Mouse (Mus musculus) T-helper 17 cell (primary cell): ENCODE measurements around the gene Pcp4.
"Not testable (repeated sequence)": the region's sequence is repeated elsewhere in the genome, so short reads cannot be mapped to it uniquely, and the experiment has no call there.

Source experiments
- in situ Hi-C, 2 experiments: fragments of 300-600 bp; cut with MboI, MseI; formaldehyde crosslinking; loops; 1 replicate in 1 of 2; 2 replicates in 1 of 2; pipeline ENCODE4 v1.15.1; 2025; ENCODE audit warnings: high pct_unique_total_duplicates in 2 of 2

Pcp4 gene

DNA sequence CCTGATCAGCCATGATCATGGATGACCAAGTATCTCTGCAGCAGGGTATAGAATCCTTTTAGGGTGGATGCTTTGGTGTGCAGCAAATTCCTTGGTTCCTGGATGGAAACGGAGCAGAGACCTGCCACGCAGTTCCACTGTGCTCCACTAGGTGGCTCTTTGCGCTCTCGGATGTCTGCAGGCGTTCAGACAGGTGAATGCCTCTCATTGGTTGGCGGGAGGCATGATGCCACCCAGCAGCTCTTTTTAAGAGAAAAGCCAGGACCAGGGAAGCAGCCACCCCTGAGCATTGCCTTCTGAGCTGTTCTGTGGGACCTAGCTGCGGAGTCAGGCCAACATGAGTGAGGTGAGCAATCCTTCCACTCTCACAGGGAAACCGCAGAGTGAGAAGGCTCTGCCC, at the start of gene Pcp4:
Pcp4 (plus strand) TSS at position 162 of the 400 bp plus-strand sequence.
- in situ Hi-C loops, result no loop called here

DNA sequence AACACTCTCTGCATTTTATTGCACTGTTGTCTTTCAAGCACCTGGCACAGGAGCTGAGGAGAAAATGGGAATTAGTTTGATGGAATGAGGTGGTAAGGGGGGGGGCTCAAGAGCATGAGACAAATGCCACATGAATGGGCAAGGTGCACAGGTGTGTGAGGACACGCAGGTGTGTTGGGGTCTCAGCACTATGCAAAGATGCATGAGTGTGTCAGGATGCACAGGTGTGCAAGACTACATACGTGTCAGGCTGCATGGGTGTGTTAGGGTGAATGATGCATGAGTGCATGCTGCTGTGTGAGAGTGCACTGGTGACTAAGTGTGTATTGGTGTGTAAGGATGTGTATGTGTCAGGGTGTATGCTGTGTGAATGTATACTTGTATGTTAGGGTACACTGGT, 42.4 kb upstream of the Pcp4 start:
- in situ Hi-C loops, result no loop called here

DNA sequence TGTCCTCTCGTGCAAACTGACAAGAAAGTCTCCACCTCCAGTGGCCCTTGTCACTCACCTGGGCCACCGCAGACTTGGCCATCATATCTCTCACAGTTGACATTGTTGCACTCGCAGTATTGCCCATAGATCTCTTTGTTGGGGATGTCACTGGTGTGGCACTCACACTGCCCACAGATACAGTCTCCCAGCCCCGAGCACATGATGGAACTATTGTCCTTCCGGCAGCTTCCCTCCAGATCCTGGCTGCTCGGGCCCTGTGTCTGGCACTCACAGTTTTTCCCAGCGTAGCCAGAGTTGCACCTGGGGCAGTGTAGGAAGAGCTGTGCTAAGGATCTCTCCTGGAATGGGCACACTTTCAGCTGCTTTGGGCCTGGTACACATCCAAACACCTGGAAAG, 40.7 kb upstream of the Pcp4 start:
- in situ Hi-C loops, result no loop called here

DNA sequence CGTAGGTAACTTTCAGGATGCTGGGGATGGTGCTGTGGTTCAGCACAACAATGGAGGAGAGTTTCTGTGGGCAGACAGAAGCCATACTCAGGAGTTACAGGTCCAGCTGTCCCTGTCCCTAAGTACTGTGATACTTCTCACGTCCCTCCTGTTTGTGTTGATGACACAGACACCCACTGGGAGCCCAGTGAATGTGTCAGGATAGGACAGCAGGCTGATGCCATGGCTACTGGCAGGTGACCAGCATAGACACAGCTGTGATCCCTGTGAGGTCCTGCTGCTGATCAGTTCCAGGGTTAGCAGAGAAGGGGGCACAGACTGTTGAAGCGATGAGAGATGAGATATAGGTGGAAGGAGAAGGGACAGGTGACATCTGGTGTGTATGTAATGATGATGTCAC, 38.4 kb upstream of the Pcp4 start:
- in situ Hi-C loops, result no loop called here

DNA sequence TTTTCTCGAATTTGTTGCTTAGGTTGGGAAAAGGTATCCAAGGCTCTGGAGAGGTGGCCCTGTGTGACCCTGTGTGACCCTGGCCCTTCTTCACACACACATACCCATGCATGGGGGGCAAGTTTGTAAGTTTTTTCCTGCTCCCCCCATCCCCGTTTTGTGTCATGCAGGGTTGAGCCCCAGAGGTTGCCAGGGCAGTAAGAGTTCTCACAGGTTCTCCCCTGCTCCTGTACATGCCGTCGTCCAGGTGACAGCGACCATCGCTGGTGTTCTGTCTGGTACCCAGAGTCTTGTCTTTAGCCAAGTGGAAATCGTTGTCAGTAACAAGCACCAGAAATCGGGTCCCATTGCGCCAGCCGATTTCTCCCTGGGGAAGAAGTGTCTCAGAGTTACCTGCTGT, 34.1 kb upstream of the Pcp4 start:
- in situ Hi-C loops, result no loop called here

DNA sequence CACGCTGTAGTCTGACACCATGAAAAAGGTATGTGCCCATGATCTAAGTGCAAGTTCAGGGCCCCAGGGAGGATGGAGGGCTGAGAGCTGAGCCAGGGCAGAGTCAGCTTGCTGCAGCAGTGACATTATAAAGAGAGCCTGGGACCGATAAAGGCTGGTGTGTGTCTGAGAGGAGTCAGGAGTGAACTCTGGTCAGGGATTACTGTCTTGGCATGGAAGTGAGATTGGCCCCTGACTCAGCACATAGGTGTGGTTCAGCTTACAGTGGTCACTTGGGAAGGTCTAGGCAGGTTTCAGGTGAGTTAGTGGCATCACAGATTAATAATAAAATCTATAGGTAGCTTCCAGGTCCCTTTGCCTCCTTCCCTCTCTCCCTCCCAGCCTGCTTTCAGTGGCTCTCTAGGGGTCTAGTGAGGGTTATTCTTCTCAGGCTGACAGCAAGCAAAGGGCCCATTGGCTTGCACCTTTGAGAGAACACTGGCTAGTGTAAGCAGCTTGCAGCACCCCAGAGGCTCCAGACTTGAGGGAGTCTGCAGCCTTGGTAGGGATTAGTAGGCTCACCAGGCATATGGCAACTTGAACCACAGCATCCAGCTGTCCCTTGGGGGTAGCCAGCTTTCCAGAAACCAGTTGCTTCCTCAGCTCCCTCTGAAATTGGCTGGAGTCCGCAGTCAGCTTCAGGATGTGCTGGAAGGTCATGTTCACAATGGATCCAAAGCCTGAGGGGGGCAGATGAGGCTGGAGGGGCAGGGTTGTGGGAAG, 33.2 kb upstream of the Pcp4 start:
- in situ Hi-C loops, result no loop called here

DNA sequence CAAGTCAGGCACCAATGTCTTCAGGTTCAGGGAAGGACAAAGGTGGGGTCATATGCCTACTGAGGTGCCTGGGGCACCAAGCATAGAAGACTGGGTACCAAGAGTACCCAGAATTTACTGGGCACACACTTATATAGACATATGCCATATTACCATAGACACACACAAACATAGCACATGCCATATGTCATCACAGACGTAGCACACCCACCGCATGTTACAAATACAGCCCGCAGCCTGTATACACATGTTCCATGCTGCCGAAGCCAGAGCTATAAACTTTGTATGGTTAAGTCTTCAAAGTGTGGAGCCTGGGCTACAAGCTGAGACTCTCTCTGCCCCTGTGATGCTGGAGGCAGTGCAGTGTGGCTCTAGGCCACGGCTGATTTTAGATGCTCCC, 28.5 kb upstream of the Pcp4 start:
- in situ Hi-C loops, result no loop called here

DNA sequence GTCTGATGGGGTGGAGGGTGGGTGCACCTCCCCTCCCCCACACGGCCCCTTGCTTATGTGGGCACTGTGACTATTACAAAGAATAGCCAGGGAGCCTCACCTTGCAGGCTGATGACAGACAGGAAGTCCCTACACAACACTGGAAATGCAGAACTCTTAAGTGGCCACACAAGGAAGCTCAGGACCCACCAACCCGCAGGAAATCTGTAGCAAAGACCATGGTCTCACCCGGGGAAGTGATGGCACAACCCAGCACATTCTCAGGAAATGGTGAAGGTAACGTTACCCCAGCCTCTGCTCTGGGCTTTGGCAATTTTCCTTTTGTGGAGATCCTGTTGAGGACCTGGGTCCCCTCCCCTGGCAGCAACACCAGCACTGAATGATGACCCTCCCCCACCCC, 27.7 kb upstream of the Pcp4 start:
- in situ Hi-C loops, result no loop called here

DNA sequence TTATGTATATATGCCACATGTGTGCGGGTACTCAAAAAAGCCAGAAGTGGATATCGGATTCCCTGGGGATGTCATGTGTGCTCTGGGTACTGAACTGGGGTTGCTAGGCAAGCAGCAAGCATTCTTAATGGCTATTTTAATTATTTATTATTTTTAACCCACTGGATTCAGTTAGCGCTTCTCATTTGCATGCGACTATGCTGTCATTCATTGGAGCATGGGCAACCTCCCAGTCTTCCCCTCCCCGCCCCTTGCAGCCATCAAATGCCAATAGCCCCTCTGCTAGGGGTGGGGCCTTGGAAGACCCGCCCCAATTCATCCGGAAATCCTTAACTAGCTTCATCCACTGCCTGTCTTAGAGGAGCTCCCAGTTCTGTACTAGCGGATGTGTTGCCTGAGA, 26.5 kb upstream of the Pcp4 start:
- in situ Hi-C loops, result no loop called here

DNA sequence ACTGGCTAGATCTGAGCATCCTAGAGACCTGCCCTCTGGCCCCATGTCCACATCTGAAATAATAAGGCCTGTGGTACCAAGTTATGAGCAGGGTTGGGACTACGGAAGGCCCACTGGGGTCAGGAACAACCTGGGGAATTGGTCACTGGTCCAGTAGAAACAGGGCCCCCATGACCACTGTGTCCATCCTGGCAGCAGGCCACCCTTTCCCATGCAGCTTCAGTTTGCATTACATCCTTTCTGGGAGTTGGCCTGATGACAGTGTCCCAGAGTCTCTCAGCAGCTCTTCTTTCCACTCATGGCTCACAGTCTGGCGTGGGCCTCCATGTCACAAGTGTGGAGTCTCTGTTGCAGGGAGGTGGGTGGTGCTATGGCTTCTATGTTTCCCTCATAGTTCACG, 25.6 kb upstream of the Pcp4 start:
- in situ Hi-C loops, result no loop called here

DNA sequence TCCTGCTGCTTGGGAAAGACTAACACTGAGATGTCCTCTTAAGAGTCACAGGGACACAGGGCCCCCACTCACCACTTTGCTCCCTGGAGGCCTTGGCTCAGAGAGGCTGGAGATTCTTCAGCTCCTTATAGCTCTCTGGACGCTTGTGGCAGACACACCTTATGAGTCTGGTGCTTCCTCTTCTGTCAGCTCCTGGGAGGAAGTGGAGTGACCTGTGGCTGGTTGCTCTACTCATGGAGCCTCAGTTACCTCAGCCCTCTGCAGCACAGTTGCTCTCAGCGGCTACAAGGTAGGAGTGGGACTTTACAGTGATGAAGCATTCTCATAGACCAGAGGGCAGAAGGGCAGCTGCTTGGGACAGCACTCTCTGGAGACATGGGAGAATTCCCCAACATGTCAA, 23.9 kb upstream of the Pcp4 start, which contains the start of gene Itgb2l:
Itgb2l (minus strand) TSS at position 152 of the 400 bp plus-strand sequence.
- in situ Hi-C loops, result no loop called here

DNA sequence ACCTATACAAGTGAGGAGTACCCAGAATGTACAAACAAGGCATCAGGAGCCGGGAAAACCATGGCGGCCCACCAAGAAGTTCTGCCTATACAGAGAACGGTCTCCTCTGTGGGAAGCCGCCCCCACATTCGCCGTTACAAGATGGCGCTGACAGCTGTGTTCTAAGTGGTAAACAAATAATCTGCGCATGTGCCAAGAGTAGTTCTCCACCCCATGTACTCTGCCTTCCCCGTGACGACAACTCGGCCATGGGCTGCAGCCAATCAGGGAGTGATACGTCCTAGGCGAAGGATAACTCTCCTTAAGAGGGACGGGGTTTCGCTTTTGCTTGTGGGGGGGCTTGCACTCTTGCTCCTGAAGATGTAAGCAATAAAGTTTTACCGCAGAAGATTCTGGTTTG, 16.5 kb upstream of the Pcp4 start:
- in situ Hi-C loops, result not testable (repeated sequence)

DNA sequence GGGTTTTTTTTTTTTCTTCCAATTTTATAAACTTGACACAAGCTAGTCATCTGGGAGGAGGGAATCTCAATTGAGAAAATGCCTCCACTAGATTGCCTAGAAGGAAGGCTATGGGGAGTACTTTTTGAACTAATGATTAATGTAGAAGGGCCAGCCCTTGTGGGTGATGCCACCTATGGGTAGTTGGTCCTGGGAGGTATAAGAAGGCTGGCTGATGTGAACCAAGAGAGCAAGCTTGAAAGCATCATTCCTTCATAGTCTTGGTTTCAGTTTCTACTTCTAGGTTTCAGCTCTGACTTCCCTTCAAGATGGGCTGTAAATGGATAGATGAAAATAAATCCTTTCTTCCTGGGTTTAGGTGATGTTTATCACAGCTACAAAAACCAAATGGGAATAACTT, 13.3 kb upstream of the Pcp4 start:
- in situ Hi-C loops, result no loop called here

DNA sequence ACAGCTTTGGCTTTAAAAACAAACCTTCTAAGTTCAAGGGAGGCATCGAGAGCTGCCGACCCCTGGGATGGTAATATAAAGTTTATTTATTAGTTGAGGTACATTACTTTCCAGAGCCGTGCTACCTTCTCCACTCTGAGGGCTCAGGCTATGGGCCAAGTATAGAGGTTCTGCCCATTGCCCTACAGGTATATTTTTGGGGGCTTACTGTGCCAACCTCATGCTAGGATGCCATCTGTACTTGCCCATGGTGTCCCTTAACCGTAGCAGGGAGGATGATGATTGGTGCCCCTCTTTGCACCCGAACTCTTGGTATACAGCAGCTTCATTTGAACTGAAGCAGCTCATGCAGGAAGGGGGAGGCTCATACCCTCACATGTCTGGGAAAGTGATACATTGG, 9.8 kb upstream of the Pcp4 start:
- in situ Hi-C loops, result no loop called here

DNA sequence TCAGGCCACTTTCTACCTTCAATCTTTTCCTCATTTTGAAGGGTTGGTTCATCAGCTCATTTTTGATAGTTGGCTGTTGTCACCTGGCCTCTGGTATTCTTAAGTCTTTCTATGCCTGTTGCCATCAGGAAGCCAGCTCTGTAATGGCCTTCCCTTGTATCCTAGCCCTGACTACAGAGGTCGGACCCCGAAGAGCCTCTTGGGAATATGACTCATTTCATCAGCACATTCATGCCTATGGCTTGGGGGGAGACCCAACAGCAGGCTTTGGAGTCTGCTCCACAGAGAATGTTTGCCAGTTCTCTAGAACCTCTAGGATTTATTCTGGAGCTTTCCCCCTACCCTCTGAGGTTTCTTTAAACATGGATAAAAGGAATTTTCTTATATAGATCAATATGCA, 8.1 kb upstream of the Pcp4 start:
- in situ Hi-C loops, result no loop called here

DNA sequence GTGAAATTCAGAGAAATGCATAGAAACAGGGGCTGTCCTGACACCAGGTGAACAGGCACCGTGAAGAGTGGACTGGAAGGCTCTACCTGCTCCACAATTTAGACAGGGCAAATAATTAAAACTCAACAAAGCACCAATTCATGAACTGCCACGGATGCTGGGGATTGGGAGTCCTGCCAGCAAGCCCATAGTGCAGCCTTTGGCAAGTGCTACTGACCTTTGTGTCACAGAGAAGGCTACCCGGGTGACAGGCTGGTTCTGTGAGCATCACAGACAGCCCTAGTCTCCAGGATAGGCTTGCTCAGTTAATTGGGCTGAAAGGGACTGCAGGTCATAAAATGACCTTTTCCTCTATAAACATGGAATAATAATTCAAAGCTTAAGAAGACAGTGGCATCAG, 6.6 kb upstream of the Pcp4 start:
- in situ Hi-C loops, result no loop called here

DNA sequence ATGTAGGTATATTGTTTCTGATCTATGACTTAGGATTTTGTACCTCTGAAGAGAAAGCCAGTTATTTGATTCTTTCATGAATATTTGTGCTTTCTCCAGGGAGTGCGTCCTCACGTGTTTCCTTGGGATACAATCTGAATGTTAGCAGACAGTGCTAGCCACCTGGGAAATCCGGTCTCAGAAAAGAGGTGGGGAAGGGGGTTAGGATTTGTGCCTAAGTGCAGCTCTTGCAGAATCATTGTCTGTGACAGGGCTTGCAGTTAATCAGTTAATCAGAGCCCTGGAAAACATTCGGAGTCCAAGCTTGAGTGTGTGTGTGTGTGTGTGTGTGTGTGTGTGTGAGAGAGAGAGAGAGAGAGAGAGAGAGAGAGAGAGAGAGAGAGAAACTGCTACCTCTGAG, 605 bp downstream of the Pcp4 start:
- in situ Hi-C loops, result no loop called here

DNA sequence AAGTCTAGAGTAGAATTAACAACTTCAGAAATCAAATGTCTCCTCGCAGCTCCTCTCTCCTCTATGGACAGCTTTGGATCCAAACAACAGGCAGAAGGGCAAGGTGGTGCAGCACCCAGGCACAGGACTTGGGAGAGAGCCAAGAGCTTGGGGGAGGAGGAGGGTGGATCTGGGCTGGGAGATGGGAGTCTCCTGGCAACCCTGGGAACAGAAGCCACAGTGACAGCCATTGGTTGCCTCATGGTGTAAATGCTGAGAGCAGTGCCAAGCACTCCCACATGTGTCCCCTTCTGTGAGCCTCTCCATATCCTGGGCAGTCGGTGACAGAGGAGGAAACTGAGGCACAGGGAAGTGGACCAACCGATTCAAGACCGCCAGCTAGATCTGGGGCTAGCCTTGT, 1.3 kb downstream of the Pcp4 start:
- in situ Hi-C loops, result no loop called here

DNA sequence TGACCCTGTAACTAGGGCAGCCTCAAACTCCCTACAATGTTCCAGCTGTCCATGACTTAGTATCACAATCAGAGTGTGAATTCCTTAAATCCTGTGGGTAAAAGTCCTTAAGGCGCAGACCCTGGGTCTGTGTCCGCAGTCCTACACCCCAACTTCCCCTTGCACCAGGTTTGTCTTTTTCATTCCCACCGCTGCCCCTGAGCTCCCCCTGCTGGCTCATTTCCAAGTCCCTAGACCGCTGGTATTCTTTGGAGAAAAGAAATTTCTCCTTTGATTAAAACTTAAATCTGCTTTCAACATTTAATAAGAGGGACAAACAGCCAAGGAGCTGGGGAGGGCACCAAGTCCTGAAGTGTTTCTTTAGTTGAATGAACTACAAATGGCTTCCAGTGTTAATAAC, 2.2 kb downstream of the Pcp4 start:
- in situ Hi-C loops, result no loop called here

DNA sequence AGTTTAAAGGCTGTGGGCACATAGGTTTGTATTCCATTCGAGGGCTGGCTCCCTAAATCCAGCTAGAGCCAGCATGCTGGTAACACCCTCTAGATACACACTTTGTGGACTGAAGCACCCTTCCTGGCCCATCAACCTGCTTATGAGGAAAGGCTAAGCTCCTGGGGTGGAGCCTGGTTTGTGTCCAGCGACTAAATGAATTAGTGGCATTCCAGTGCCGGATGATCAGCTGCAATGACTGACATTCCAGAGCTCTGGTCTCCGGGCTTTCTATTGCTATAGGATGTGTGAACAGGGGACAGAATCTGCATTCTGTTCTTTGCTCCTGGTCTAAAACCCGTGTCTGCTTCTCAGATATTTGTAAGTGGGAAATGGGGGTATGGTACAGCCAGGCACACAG, 5.0 kb downstream of the Pcp4 start:
- in situ Hi-C loops, result no loop called here

DNA sequence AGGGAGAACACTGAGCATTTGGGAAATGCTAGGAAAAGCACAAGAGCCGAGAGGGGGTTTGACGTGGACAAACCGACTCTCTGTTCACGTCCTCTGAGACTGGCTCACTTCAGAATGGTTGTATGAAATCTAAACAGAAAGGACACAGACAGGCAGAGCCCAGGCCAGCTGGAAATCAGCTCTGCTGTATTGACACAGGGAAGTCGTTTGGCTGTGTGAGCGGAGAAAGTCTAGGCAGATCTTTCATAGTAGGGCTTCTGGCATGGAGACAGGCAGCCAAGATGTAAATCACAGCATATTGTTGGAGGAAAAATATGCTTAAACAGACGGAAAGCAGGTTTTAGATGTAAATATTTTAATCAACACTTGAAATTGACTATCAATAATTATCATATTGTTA, 5.4 kb downstream of the Pcp4 start:
- in situ Hi-C loops, result no loop called here

DNA sequence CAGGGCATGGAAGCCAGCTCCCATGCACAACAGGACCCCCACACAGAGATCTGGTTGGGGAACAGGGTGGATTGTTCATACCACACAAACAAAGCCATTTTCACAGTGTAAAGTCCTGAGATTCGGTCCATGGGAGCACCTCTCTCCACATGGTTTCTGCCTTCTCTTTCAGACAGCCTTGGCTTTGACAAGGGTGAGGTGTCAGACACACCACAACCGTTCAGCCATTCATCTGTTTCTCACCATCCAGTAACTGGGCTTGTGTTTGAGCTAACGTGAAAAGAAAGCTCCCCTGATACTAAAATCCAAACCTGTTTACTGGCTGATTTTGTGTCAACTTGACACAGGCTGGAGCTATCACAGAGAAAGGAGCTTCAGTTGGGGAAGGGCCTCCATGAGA, 6.8 kb downstream of the Pcp4 start:
- in situ Hi-C loops, result no loop called here

DNA sequence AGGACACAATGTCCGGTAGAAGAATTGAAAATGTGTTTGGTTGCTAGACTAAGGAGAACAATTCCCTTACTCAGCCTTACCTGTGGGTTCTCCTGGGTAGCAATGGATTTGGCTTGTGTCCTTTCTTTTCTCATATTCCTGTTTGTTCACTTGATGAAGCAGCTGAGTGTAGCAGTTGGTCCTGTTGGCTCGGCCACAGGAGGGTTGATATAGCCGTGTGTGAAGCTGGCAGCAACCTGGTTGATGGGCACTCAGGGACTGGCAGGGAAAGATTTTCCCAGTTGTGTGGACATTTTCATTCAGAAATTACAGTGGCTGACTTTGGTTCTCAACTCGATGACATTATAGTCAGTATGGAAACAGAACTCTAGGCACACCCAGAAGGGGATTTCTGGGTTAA, 14.4 kb downstream of the Pcp4 start:
- in situ Hi-C loops, result no loop called here

DNA sequence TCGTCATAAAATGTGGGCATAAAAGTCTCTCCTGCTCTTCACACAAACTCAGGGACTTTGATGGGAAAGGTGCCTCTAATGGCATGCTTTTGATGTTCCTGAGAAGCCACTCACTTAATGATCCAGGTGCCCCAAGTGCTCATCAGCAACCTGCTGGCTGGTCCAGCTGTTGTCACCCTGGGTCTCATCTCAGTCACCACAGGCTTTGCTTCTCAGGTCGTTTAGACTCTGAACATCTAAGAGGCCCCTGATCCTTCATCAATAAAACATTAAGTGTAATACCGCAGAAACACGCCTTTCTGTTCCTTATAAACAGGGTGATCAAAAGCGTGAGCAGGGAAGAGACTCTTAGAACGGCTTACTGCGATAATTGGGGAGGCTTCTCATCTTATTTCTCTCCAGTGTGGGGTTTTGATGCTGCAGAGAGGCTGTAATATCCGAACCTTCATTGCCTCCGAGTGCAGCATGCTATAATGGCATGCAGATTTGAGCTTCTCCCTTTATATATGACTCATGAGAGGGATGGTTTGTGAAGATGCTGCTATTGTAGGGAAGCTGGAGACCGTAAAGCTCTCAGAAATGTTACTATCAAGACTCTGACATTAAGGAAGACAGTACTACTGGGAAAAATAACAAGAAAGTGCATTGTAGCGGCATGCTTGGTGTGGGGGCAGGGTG, 19.7 kb downstream of the Pcp4 start:
- in situ Hi-C loops, result no loop called here
